Mouse (Mus musculus): ENCODE measurements around the gene Dhx29. TPM values are rescaled to one million over a fixed set of nuclear protein-coding genes. Genes with fewer than 3 reads are reported as not detected.
"Not testable (repeated sequence)": the region's sequence is repeated elsewhere in the genome, so short reads cannot be mapped to it uniquely, and the experiment has no call there.

Dhx29 gene
- polyA plus RNA-seq, 1 experiment, result 7.0 TPM

DNA sequence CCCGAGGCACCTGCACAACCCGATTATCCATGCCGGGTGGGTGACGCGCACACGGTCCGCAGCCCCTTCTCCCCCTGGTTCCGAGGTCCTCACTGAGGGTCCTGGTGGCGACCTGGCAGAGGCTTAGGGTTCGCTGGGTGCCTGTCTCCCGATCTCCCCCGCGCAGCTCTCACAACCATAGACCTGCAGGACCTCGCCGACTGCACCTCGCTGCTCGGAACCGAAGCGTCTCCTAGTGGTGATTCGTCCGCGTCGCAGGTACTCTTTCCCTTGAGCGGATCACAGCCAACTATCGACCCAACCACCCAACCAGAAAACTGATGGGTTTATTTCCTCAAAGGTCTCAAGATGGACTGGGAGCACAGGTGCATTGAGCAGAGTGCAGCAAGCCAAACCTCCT lies 66.9 kb downstream of the Dhx29 start:
- no peaks in the 10 kb centered on the region for H3K27me3 ChIP-seq (ENCODE audit: control insufficient read depth, insufficient read depth, low read length)
- peaks cover 32% of the 10 kb centered on the region for H3K4me1 ChIP-seq (ENCODE audit: control insufficient read depth, insufficient read depth, low read length)
- H3K27ac ChIP-seq (ENCODE audit: control insufficient read depth, insufficient read depth, low read depth, low read length), result no peak overlapping the region
- no peaks in the 10 kb centered on the region for H3K36me3 ChIP-seq (ENCODE audit: control insufficient read depth, insufficient read depth, low read length)
- TF ChIP-seq CTCF (IDR thresholded peaks at IDR 0.05; ENCODE audit: control insufficient read depth, insufficient read depth, insufficient replicate concordance, low read depth, low read length), result peak; percentile 59; the same call in 1 of the 2 replicates
- no peak for TF ChIP-seq POLR2A (IDR thresholded peaks at IDR 0.05; ENCODE audit: control insufficient read depth, low read depth, low read length)
- peak overlapping the region; percentile 37 for H3K4me3 ChIP-seq (ENCODE audit: control insufficient read depth, low read depth, low read length)

DNA sequence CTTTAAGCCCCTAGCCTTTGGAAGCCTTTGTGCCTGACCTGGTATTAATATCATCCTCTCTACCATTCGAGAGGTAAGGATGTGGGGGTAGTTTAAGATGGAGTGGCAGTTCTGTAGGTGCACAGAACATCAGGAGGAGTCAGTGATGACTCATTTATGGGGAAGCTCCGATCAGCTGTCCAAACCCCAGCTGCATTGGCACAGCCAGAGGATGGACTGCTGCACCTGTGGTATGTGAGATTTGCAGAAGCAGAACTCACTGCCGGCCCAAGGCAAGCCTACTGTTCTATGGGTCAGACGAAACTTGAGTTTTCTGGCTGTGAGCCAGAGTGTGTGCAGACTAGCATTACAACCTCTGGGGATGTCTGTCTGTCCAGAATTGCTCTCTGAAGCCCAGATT lies 69.2 kb downstream of the Dhx29 start:
- Histone ChIP-seq H3K4me3 (ENCODE audit: control insufficient read depth, low read depth, low read length) (no peak overlapping the region), H3K36me3 (ENCODE audit: control insufficient read depth, insufficient read depth, low read length) (no peaks in the 10 kb centered on the region), H3K27ac (ENCODE audit: control insufficient read depth, insufficient read depth, low read depth, low read length) (no peak overlapping the region), H3K27me3 (ENCODE audit: control insufficient read depth, insufficient read depth, low read length) (no peaks in the 10 kb centered on the region), H3K4me1 (ENCODE audit: control insufficient read depth, insufficient read depth, low read length) (peaks cover 25% of the 10 kb centered on the region)
- TF ChIP-seq CTCF (IDR thresholded peaks at IDR 0.05; ENCODE audit: control insufficient read depth, insufficient read depth, insufficient replicate concordance, low read depth, low read length) (no peak), POLR2A (IDR thresholded peaks at IDR 0.05; ENCODE audit: control insufficient read depth, low read depth, low read length) (no peak)

- Histone ChIP-seq H3K36me3 (ENCODE audit: control insufficient read depth, insufficient read depth, low read length) (no peaks in the 10 kb centered on the region), H3K27me3 (ENCODE audit: control insufficient read depth, insufficient read depth, low read length) (no peaks in the 10 kb centered on the region), H3K27ac (ENCODE audit: control insufficient read depth, insufficient read depth, low read depth, low read length) (no peak overlapping the region), H3K4me1 (ENCODE audit: control insufficient read depth, insufficient read depth, low read length) (peaks cover 25% of the 10 kb centered on the region), H3K4me3 (ENCODE audit: control insufficient read depth, low read depth, low read length) (no peak overlapping the region)
- TF ChIP-seq POLR2A (IDR thresholded peaks at IDR 0.05; ENCODE audit: control insufficient read depth, low read depth, low read length) (no peak), CTCF (IDR thresholded peaks at IDR 0.05; ENCODE audit: control insufficient read depth, insufficient read depth, insufficient replicate concordance, low read depth, low read length) (no peak)
Observed at GRCm38 (mm10) chr13:112997369-112997768, 70.1 kb downstream of the Dhx29 start.

- peak overlapping the region; percentile 25 for H3K4me3 ChIP-seq (ENCODE audit: control insufficient read depth, low read depth, low read length)
- TF ChIP-seq CTCF (IDR thresholded peaks at IDR 0.05; ENCODE audit: control insufficient read depth, insufficient read depth, insufficient replicate concordance, low read depth, low read length), result no peak
- no peak for TF ChIP-seq POLR2A (IDR thresholded peaks at IDR 0.05; ENCODE audit: control insufficient read depth, low read depth, low read length)
- no peaks in the 10 kb centered on the region for H3K27me3 ChIP-seq (ENCODE audit: control insufficient read depth, insufficient read depth, low read length)
- peaks cover 21% of the 10 kb centered on the region for H3K4me1 ChIP-seq (ENCODE audit: control insufficient read depth, insufficient read depth, low read length)
- no peaks in the 10 kb centered on the region for H3K36me3 ChIP-seq (ENCODE audit: control insufficient read depth, insufficient read depth, low read length)
- no peak overlapping the region for H3K27ac ChIP-seq (ENCODE audit: control insufficient read depth, insufficient read depth, low read depth, low read length)
Observed at GRCm38 (mm10) chr13:112998427-112999201, 71.4 kb downstream of the Dhx29 start.

GRCm38 (mm10) chr13:113000090-113000489 lies 72.8 kb downstream of the Dhx29 start:
- Histone ChIP-seq H3K27me3 (ENCODE audit: control insufficient read depth, insufficient read depth, low read length) (no peaks in the 10 kb centered on the region), H3K36me3 (ENCODE audit: control insufficient read depth, insufficient read depth, low read length) (no peaks in the 10 kb centered on the region), H3K4me1 (ENCODE audit: control insufficient read depth, insufficient read depth, low read length) (peaks cover 9% of the 10 kb centered on the region), H3K4me3 (ENCODE audit: control insufficient read depth, low read depth, low read length) (no peak overlapping the region), H3K27ac (ENCODE audit: control insufficient read depth, insufficient read depth, low read depth, low read length) (no peak overlapping the region)
- TF ChIP-seq POLR2A (IDR thresholded peaks at IDR 0.05; ENCODE audit: control insufficient read depth, low read depth, low read length) (no peak), CTCF (IDR thresholded peaks at IDR 0.05; ENCODE audit: control insufficient read depth, insufficient read depth, insufficient replicate concordance, low read depth, low read length) (no peak)

DNA sequence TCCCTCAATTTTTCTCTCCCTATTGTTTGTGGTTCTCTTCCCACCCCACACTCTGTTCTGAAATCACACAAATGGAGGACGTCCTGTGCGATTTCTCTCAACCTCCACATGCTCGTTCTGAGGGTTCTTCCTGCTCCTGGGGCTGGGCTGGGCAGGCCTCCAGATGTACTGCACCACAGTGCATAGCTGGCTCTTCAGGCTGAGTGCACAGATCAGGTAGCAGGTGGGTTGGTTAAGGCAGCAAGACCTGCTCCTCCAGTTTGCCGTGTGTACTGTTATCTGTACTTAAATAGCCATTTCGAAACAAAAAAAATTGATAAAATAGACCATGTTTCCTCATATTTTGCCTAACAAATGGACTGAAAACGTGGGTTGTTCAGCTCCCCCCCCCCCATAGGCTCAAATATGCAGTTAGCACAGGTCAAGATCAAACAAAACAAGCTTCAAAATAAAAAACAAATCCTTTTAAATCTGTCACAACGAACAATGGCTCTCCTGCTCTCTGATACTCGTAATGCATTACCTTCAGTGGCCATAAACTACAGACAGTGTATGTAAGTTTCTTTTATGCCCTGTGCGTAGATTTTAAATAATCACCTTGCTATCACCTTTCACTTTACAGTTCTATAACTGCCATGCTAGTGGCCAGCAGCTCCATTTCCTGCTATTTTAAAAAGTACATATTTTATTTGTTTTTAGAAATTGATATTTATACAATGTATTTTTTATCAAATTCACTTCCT lies 73.5 kb downstream of the Dhx29 start:
- Histone ChIP-seq H3K36me3 (ENCODE audit: control insufficient read depth, insufficient read depth, low read length) (no peaks in the 10 kb centered on the region), H3K4me1 (ENCODE audit: control insufficient read depth, insufficient read depth, low read length) (peaks cover 9% of the 10 kb centered on the region), H3K4me3 (ENCODE audit: control insufficient read depth, low read depth, low read length) (no peak overlapping the region), H3K27ac (ENCODE audit: control insufficient read depth, insufficient read depth, low read depth, low read length) (no peak overlapping the region), H3K27me3 (ENCODE audit: control insufficient read depth, insufficient read depth, low read length) (no peaks in the 10 kb centered on the region)
- TF ChIP-seq POLR2A (IDR thresholded peaks at IDR 0.05; ENCODE audit: control insufficient read depth, low read depth, low read length) (no peak), CTCF (IDR thresholded peaks at IDR 0.05; ENCODE audit: control insufficient read depth, insufficient read depth, insufficient replicate concordance, low read depth, low read length) (no peak)

DNA sequence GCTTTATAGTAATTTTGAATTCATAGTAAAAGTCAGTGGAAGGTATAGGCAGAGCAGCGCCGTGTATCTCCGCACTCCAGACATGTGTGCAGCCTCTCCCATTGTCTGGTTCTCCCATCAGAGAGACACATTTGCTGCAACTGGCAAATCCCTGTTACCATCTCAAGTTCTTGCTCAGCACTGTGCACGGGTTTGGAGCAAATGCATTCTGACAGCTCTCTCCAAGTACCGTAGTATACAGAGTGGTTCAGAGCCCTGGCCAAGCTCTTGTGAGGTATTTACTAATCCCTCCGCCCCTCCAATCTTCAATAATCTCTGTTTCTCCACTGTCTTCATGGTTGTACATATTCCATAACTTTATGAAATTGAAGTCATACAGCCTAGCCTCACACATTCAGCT lies 85.4 kb downstream of the Dhx29 start:
- H3K4me1 ChIP-seq (ENCODE audit: control insufficient read depth, insufficient read depth, low read length), result peaks cover 5% of the 10 kb centered on the region
- no peaks in the 10 kb centered on the region for H3K36me3 ChIP-seq (ENCODE audit: control insufficient read depth, insufficient read depth, low read length)
- H3K27me3 ChIP-seq (ENCODE audit: control insufficient read depth, insufficient read depth, low read length), result no peaks in the 10 kb centered on the region
- H3K4me3 ChIP-seq (ENCODE audit: control insufficient read depth, low read depth, low read length), result no peak overlapping the region
- H3K27ac ChIP-seq (ENCODE audit: control insufficient read depth, insufficient read depth, low read depth, low read length), result no peak overlapping the region
- TF ChIP-seq CTCF (IDR thresholded peaks at IDR 0.05; ENCODE audit: control insufficient read depth, insufficient read depth, insufficient replicate concordance, low read depth, low read length), result no peak
- TF ChIP-seq POLR2A (IDR thresholded peaks at IDR 0.05; ENCODE audit: control insufficient read depth, low read depth, low read length), result no peak

DNA sequence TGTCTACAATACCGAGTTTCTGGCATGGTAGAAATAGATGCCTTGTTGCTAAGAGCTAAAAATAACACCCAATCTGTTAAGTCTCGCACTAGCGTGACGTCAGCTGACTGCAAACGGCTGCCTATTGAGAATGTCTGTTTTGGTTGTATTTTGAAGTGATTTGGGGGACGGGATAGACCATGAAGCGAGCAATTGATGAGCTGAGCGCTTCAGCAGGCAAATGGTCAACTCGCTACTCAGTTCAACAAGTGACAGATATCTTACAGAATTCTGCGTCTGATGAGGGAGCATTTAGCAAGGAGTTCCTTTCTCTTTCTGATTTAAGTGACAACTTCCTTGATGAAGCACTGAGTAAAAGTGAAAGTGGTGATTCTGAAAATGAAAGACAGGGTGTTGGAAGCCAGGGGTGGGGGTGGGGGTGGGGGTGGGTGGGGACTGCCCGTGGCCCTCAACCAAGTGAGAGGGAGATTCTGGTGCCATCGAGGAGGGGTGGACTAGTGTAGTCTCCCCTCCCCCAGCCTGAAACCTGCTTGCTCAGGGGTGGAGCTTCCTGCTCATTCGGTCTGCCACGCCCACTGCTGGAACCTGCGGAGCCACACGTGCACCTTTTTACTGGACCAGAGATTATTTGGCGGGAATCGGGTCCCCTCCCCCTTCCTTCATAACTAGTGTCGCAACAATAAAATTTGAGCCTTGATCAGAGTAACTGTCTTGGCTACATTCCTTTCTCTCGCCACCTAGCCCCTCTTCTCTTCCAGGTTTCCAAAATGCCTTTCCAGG lies 86.1 kb downstream of the Dhx29 start:
- not testable (repeated sequence) for H3K27ac ChIP-seq (ENCODE audit: control insufficient read depth, insufficient read depth, low read depth, low read length); H3K27me3 ChIP-seq (ENCODE audit: control insufficient read depth, insufficient read depth, low read length); H3K4me3 ChIP-seq (ENCODE audit: control insufficient read depth, low read depth, low read length); H3K4me1 ChIP-seq (ENCODE audit: control insufficient read depth, insufficient read depth, low read length); H3K36me3 ChIP-seq (ENCODE audit: control insufficient read depth, insufficient read depth, low read length)
